Mouse (Mus musculus): ENCODE measurements around the gene Pgls. TPM values are rescaled to one million over a fixed set of nuclear protein-coding genes. Genes with fewer than 3 reads are reported as not detected.

The Pgls gene
- 116 and 131 TPM in 2 replicates for total RNA-seq (2017)

GRCm38 (mm10) chr8:71591471-71592373 lies at the start of gene Pgls:
Pgls (plus strand) TSS chr8:71592176.
- peak; percentile 70 for ATAC-seq (replicated peaks; ENCODE audit: low read depth, poor library complexity, severe bottlenecking)

- peak; percentile 98 for ATAC-seq (replicated peaks; ENCODE audit: low read depth, poor library complexity, severe bottlenecking)
Observed at GRCm38 (mm10) chr8:71542632-71543343, 49.2 kb upstream of the Pgls start, which contains the start of gene Mvb12a. Mvb12a (plus strand) TSS chr8:71542922.

GRCm38 (mm10) chr8:71543755-71544154 lies 48.2 kb upstream of the Pgls start:
- no peak for ATAC-seq (replicated peaks; ENCODE audit: low read depth, poor library complexity, severe bottlenecking)

- no peak for ATAC-seq (replicated peaks; ENCODE audit: low read depth, poor library complexity, severe bottlenecking)
Observed at GRCm38 (mm10) chr8:71545053-71545452, 46.9 kb upstream of the Pgls start.

GRCm38 (mm10) chr8:71547590-71547989 lies 44.4 kb upstream of the Pgls start:
- no peak for ATAC-seq (replicated peaks; ENCODE audit: low read depth, poor library complexity, severe bottlenecking)

GRCm38 (mm10) chr8:71550754-71551153 lies 41.2 kb upstream of the Pgls start:
- no peak for ATAC-seq (replicated peaks; ENCODE audit: low read depth, poor library complexity, severe bottlenecking)

- no peak for ATAC-seq (replicated peaks; ENCODE audit: low read depth, poor library complexity, severe bottlenecking)
Observed at GRCm38 (mm10) chr8:71552770-71553169, 39.2 kb upstream of the Pgls start.

- no peak for ATAC-seq (replicated peaks; ENCODE audit: low read depth, poor library complexity, severe bottlenecking)
Observed at GRCm38 (mm10) chr8:71554001-71554400, 38.0 kb upstream of the Pgls start.

GRCm38 (mm10) chr8:71554644-71555043 lies 37.3 kb upstream of the Pgls start:
- ATAC-seq (replicated peaks; ENCODE audit: low read depth, poor library complexity, severe bottlenecking): no peak

GRCm38 (mm10) chr8:71558071-71558957 lies 33.7 kb upstream of the Pgls start, which contains the start of gene Tmem221:
Tmem221 (minus strand) TSS chr8:71558871.
- no peak for ATAC-seq (replicated peaks; ENCODE audit: low read depth, poor library complexity, severe bottlenecking)

GRCm38 (mm10) chr8:71558958-71559690 lies 32.9 kb upstream of the Pgls start:
- ATAC-seq (replicated peaks; ENCODE audit: low read depth, poor library complexity, severe bottlenecking): peak; percentile 68

- ATAC-seq (replicated peaks; ENCODE audit: low read depth, poor library complexity, severe bottlenecking): no peak
Observed at GRCm38 (mm10) chr8:71560071-71560470, 31.9 kb upstream of the Pgls start.

- ATAC-seq (replicated peaks; ENCODE audit: low read depth, poor library complexity, severe bottlenecking): no peak
Observed at GRCm38 (mm10) chr8:71560765-71561164, 31.2 kb upstream of the Pgls start.

- ATAC-seq (replicated peaks; ENCODE audit: low read depth, poor library complexity, severe bottlenecking): peak; percentile 57
Observed at GRCm38 (mm10) chr8:71561401-71561800, 30.6 kb upstream of the Pgls start.

GRCm38 (mm10) chr8:71562751-71563150 lies 29.2 kb upstream of the Pgls start:
- peak; percentile 64 for ATAC-seq (replicated peaks; ENCODE audit: low read depth, poor library complexity, severe bottlenecking)

GRCm38 (mm10) chr8:71563992-71564391 lies 28.0 kb upstream of the Pgls start:
- ATAC-seq (replicated peaks; ENCODE audit: low read depth, poor library complexity, severe bottlenecking): no peak

- no peak for ATAC-seq (replicated peaks; ENCODE audit: low read depth, poor library complexity, severe bottlenecking)
Observed at GRCm38 (mm10) chr8:71566501-71566900, 25.5 kb upstream of the Pgls start, which contains the start of gene Nxnl1. Nxnl1 (minus strand) TSS chr8:71566601.

GRCm38 (mm10) chr8:71567587-71567986 lies 24.4 kb upstream of the Pgls start:
- ATAC-seq (replicated peaks; ENCODE audit: low read depth, poor library complexity, severe bottlenecking): no peak

- no peak for ATAC-seq (replicated peaks; ENCODE audit: low read depth, poor library complexity, severe bottlenecking)
Observed at GRCm38 (mm10) chr8:71568387-71568937, 23.5 kb upstream of the Pgls start, which contains the start of gene Slc27a1. Slc27a1 (plus strand) TSS chr8:71568882.
